Mouse (Mus musculus) mouse embryonic stem cell (cell line): ENCODE data around the gene Prok1.

Experiments used
- in situ Hi-C, 2 experiments: fragments of 300-500 bp; cut with MboI; formaldehyde crosslinking; loops; 1 replicate in 1 of 2; 3 replicates in 1 of 2; pipeline ENCODE4 v1.14.3; 2019 to 2020; ENCODE audit warnings: low sequenced_read_pairs in 2 of 2, low pct_unique_long_range_greater_than_20kb in 1 of 2, mixed read lengths in 1 of 2; ENCODE audit not compliant: unreplicated experiment in 1 of 2

The Prok1 gene

GRCm38 (mm10) chr3:107206490-107207150 is 32.9 kb downstream of the Prok1 start:
- in situ Hi-C loops = no loop called here

- in situ Hi-C loops = no loop called here
Measured at GRCm38 (mm10) chr3:107205994-107206393, 33.5 kb downstream of the Prok1 start.

DNA sequence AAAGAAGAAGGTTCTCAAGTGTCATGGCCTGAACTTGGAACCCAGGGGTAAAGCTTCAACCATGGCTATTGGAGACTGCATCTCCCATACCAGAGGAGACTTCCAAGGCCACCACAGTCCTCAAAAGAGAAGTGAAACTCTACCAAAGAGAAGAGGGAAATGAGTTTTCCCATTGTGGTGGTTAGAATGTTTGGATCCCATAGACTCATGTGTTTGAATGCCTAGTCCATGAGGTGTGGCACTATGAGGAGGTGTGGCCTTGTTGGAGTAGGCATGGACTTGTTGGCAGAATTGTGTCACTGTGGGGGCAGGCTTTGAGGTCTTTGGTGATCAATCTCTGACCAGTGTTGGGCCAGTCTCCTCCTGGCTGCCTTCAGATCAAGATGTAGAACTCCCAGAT is 34.3 kb downstream of the Prok1 start:
- in situ Hi-C loops = no loop called here

- in situ Hi-C loops = loop anchor here in 1 of 2 experiments (5.0 kb wide), 1 partner anchor 102 kb away; the partner anchor contains the start of gene Kcna2
Measured at GRCm38 (mm10) chr3:107204413-107204812, 35.1 kb downstream of the Prok1 start.

GRCm38 (mm10) chr3:107201310-107202180 is 38.0 kb downstream of the Prok1 start:
- in situ Hi-C loops = loop anchor here in 1 of 2 experiments (5.0 kb wide), 1 partner anchor 99 kb away; the partner anchor contains the start of gene Kcna2

DNA sequence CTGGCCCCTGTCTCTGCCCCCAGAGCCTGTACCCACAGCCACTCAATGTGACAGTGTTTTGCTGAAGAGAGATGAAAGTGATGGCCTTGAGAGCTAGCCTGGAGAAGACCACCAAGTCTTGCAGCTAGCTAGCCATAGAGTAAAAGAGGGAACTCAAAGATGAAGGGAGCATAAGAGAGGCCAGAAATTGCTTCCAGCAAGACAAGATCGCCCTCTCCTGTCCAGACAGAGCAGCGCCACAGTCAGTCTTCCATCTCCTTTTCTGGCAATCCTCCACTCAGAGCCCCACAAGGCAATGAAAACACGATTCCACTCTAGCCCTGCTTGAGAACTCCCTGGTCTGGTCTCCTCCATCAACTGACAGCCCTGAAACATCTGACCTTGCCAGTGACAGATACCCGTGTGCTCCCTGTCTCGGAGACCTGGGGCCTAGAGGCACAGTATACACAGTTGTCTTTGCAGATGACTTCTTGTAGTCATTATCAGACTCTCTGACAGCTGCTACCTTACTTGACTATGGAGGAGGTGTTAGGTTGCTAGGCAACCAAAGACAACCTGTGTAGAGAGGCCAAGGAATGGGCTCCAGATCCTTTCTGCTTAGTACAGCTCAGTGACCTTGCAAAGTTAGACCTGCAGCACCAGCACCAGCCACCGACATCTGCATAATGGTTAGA is 51.1 kb downstream of the Prok1 start:
- in situ Hi-C loops = no loop called here

DNA sequence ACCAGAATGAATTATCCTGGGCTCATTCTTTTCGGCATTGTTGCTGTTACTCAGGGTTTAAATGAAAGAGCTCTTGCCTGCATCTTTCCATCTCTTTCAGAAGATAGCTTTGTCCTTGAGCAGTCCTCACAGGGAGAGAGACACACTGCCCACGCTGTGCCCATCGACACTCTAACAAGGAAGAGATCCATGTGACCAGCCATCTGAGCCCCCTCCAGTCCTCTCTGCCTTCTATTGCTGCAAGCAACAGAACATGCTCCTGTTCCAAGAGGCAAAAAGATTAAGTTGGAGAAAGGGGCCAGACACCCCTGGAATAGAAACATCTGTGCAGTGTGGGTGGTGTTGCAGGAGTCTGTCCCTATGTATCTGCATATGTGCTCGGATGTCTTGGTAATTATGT is 52.5 kb downstream of the Prok1 start:
- in situ Hi-C loops = no loop called here

- in situ Hi-C loops = no loop called here
Measured at GRCm38 (mm10) chr3:107185597-107185996, 53.9 kb downstream of the Prok1 start.

- in situ Hi-C loops = no loop called here
Measured at GRCm38 (mm10) chr3:107183178-107183577, 56.3 kb downstream of the Prok1 start.
